Mouse (Mus musculus): ENCODE measurements around the gene Taf5l. TPM values are rescaled to one million over a fixed set of nuclear protein-coding genes. Genes with fewer than 3 reads are reported as not detected.
"Not testable (repeated sequence)": the region's sequence is repeated elsewhere in the genome, so short reads cannot be mapped to it uniquely, and the experiment has no call there.

Taf5l gene
- 45.6 and 46.5 TPM in 2 replicates for total RNA-seq (2017)

DNA sequence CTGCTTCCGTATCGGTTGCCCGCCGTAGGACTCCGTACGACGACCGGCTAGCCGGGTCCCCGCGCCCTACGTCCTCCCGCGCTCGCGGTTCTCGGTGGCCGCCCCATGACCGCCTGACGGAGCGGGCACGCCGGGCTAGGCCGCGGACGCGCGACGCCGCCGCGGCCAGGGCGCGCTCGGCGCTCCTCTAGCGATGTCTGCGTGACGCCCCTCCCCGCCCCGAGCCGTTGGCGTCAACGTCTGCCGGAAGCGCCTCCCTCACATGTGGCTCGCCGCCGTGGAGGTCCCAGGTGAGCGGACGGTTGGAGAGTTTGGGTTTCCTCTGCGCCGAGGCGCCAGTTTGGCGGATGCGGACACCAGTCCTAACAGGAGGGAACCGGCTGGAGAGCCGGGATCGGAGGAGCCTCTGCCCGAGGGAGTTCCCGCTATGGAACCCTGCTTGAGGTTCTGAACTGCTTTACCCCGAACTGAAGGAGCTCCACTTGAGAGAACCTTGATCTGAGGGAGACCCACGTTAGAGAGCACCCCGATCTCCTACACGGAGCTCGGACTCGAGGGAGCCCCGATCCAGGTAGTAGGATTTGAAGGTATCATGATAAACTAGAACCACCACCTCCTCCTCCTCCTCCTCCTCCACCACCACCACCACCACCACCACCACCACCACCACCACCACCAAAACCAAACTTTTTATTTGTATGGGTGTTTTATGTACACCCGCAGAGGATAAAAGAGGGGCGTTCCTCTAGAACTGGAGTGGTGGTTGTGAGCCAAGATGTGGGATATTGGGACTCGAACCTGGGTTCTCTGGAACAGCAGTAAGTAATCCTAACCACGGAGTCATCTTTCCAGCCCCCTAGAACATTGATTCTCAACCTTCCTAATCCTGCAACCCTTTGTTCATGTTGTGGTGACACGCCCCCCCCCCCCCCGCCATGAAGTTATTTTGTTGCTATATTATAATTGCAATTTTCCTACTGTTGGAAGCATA, at the start of gene Taf5l, which contains the start of gene Urb2:
Taf5l (minus strand) TSS at position 161 of the 991 bp plus-strand sequence.
Urb2 (plus strand) TSS at position 272 of the 991 bp plus-strand sequence.
- peak; percentile 78 for ATAC-seq (replicated peaks; ENCODE audit: low read depth, poor library complexity, severe bottlenecking)

DNA sequence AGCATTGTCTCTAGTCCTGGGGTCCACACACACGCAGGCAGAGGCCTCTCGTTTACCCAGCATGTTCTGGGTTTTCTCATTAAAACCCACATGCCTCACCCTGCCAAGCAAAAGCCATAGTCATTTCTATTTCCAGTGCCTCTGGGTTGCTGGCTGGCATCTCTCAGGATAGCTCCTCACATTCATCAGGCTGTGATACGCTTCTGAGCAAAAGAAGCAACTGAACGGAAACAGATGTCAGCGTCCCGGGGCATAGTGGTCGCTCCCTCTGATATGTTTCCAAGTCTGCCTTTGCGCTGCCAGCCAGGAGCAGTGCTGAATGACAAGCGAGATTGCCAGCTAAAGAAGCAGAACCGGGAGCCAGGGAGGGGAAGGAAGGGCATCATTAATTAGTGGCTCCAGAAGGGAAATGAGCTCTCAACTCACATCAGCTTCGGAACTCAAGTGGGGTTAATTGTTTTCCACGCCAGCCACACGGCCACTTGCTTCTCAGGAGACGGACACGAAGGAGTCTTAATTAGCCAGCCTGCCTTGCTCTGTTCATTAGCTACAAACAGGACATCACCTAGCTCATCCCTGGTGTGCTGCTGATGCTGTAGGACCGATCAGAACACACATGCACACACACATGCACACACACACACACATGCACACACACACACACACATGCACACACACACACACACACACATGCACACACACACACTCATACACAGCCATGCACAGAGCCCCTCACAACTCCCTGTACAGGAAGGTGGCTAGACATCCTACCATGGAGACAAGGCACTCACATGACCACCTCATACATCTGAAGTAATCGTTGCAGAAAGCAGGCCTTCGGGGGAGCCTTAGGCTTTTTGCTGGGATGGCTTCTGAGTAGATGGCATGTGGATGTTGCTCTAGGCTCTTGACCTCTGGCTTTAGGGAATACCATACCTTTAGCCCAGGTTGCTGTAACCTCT, 49.4 kb upstream of the Taf5l start:
- ATAC-seq (replicated peaks; ENCODE audit: low read depth, poor library complexity, severe bottlenecking), result peak; percentile 76

DNA sequence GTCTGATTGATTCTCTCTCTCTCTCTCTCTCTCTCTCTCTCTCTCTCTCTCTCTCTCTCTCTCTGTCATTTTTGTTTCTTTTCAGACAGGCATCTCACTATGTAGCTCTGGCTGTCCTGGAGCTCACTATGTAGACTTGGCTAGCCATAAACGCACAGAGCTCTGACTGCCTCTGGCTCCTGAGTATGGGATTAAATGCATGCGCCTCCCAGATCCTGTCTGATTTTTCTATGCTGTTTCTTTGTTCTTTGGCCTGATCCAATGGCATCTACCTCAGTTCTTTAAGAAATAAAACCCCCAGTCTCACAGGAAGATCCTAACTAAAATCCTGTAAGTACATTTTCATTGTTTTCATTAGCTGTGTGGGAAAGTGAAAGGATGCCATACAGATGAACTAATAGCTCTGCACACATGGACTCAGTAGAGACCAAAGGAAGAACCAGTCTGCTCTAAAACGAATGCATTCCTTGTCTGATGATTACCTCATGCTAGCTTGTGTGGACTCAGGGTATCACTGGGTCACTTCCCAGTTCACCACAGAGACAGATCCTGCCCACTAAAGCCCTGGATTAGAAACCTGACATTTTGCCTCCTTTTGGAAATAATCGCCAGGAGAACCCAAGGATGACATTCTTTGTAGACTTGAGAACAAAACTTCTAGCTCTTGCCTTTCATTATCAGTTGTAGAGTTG, 46.0 kb upstream of the Taf5l start:
- no peak for ATAC-seq (replicated peaks; ENCODE audit: low read depth, poor library complexity, severe bottlenecking)

DNA sequence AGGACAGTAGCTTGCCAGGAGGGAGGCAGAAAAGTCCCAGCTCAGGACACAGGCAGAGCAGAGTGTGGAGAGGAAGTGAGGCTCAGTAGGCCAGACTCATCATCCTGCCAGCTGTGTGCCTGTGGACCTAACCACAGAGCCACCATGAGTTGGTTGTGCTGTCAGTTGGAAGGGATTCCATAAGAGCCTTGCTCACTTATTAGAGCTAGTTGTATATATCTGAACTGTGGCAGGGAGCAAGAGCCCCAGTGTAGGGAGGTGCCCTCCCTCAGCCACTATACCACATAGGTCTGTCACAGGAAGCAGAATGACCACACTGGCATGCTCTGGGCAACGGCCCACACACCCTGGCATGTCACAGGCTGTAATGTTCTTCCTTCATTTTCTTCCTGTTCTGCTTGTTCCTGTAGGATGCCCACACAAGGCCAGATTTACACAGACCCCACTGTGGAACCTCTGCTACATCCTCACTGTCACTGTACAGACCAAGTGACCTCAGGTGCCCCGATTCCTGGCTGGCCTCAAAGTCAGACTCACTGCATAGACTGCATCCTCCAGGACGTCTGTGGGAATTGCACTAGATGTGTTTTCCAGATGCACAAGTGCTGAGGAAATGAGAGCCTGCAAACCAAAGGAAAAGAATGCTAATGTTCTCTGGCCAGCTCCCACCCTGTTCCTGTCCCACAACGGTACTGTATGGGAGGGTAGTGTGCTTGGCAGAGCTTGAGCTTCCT, 45.3 kb upstream of the Taf5l start:
- ATAC-seq (replicated peaks; ENCODE audit: low read depth, poor library complexity, severe bottlenecking), result peak; percentile 77

DNA sequence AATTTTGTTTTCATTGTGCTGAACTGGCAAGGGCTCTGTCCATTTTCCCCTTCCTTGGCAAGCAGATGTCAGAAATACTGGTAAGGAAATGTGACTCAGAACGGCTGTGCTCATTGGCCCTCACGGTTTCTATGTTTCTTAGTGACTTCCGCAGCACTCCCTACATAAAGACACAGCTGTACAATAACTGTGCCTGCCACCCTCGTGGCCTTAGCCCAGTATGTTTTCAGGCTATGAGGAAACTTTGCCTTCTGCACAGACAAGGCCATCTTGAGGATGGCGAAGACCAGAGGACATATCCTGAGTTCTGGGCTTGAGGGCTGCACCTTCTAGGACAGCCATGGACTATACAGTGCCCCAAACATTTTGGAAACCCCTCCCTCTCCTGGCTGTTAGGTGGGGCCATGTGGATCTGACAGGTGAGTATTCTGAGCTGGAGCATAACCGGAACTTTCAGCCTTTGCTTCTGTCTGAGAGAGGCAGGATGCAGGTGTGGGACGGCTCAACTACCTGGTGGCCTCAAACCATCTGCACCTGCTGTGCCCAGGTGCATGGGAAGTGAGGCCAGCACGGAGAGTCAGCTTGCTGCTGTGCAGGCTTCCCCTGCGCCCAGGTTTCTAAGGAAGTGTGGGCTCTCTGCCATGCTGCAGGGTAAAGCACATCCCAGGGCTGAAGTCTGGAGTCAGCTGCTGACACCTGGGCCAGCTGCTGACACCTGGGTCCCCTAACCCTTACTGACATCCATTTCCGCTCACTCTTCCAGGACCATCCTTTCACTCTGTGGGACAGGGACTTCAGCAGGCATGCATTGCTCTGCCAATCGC, 35.8 kb upstream of the Taf5l start:
- no peak for ATAC-seq (replicated peaks; ENCODE audit: low read depth, poor library complexity, severe bottlenecking)

DNA sequence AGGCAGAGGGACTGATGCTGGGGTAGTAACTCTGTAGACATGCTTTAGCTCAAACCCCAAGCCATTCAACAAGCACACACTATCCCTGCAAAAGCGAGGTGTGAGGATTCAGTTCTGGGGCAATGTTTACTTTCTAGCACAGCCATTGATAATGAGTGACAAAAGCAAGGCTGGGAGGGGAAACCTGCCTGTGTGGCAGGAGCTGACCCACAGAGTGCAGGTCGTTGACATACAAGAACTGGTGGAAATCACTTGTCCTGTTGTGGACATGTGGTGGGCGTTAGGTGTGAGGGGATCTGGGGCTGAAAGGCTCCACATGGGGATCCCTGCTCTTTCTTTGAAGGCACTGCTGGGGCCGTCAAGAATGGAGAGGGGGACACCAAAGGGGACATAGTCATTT, 31.4 kb upstream of the Taf5l start:
- no peak for ATAC-seq (replicated peaks; ENCODE audit: low read depth, poor library complexity, severe bottlenecking)

DNA sequence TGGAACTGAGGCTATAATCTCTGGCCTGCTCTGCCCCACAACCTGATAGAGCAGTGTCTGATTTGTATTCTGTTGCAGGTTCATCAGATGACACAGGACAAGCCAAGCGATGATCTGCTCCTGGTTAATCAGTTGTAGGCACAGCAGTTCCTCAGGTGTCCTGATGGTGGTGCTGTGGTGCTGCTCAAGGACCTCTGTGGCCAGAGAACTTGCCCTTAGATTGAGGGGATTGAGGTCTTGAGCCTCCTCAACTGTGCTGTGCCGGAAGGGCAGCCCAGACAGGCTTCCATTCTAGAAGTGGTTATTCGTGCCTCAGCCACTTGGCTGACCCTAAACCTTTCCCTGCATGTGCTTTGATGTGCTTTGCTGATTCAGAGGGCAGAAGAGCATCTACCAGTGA, 30.9 kb upstream of the Taf5l start:
- peak; percentile 97 for ATAC-seq (replicated peaks; ENCODE audit: low read depth, poor library complexity, severe bottlenecking)

DNA sequence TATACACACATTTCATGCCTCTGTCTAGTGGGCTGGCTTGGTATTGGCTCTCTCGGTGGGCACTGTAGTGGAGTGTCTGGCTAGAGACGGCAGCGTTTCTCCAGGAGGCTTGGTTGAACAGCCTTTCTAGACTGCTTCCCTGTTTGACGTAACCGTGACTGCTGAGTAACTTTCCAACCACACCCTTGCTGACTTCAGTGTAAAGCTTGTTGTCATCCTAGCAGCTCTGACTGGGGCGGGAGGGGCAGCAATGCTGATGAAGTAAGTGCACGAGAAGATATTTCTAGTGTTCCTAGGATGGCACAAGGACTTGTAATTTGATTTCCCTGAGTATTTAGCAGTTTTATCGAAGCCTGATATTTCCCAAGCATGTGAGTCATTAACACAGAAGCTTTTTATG, 24.7 kb upstream of the Taf5l start:
- peak; percentile 32; the same call in 1 of the 2 replicates for ATAC-seq (replicated peaks; ENCODE audit: low read depth, poor library complexity, severe bottlenecking)

DNA sequence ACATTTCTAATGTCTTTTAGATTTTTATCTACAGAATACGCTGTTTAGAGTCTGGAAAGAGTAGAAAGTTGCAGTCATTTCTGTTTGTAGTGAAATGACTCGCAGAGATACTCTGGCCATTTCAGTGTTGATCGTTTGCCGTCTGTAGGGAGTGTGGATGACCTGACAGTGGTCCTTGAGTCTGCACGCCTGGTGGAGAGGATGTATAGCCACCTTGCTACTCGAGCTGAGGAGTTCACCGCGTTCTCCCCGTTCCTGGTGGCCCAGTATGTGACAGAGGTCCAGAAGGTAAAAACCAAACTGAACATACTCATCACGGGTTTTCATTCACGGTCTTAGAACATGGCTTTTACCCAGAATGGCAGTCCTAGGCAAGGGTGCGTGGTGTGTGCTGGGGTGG, 23.7 kb upstream of the Taf5l start:
- no peak for ATAC-seq (replicated peaks; ENCODE audit: low read depth, poor library complexity, severe bottlenecking)

DNA sequence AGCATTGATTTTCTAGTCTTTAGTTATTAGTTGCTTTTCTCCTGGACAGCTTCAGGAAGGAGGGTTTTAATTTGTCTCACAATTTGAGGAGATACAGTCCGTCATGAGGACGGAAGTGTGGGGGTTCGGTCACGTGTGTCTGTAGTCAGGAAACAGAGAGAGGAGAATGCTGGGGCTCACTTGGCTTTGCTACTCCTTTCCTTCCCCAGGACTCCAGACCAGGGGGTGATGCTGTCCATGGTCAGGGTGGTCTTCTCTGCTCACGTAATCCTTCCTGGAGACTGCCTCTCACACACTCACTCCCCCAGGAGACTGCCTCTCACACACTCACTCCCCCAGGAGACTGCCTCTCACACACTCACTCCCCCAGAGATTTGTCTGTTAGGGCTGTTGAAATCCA, 23.2 kb upstream of the Taf5l start:
- ATAC-seq (replicated peaks; ENCODE audit: low read depth, poor library complexity, severe bottlenecking), result no peak

DNA sequence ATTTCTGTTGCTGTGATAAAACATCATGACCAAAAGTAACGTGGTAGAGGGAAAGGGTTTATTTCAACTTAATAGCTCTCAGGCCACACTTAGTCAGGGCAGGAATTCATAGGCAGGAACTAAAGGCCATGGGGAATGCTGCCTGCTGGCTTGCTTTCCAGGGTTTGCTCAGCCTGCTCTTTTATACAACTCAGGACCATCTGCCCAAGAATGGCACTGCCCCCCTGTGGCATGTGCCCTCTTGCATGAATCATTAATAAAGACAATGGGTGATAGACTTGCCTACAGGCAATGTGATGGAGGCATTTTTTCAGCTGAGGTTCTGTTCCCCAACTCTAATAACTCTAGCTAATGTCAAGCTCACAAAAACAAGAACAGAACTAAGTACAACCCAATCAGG, 21.0 kb upstream of the Taf5l start:
- ATAC-seq (replicated peaks; ENCODE audit: low read depth, poor library complexity, severe bottlenecking), result no peak

DNA sequence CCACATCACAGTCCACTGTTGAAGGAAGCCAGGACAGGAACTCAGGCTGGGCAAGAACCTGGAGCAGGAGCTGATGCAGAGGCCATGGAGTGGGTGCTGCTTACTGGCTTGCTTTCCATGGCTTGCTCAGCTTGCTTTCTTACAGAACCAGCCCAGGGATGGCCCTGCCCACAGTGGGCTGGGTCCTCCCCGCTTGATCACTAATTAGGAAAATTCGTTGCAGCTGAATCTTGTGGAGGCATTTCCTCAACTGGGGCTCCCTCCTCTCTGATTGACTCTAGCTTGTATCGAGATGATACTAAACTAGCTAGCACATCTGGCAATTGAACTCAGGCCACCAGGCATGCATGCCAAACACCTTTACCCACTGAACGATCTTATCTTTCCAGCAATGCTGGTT, 18.2 kb upstream of the Taf5l start:
- ATAC-seq (replicated peaks; ENCODE audit: low read depth, poor library complexity, severe bottlenecking), result no peak

DNA sequence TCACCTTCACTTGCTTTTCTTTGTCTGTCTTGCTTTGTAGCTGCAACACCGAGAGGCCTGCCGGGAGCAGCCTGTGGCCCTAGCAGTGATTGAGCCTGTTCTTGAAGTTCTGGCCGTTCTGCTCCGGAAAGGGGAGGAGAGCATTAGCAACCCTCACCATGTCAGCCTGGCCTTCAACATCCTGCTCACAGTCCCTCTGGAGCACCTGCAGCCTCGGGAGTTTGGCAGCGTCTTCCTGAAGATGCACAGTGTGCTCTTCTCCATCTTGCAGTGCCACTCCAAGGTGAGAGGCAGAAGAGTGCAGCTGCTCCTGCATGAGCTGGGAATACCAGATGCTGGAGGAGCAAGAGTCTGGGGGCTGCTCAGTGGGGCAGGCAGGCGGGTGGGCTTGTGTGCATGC, 16.9 kb upstream of the Taf5l start:
- no peak for ATAC-seq (replicated peaks; ENCODE audit: low read depth, poor library complexity, severe bottlenecking)

DNA sequence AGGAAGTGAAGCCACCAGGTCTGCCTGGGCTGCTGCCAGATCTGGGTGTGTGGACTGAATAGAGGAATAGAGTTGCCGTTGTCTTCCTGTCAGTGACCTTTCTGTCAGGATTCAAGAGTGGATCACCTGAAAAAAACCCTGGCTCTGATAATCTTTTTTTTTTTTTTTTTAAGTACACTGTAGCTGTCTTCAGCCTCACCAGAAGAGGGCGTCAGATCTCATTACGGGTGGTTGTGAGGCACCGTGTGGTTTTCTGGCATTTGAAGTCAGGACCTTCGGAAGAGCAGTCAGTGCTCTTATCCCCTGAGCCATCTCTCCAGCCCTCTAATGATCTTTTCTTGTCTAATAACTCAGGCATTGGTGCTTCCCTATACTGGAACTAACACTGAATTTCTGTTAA, 12.2 kb upstream of the Taf5l start:
- no peak for ATAC-seq (replicated peaks; ENCODE audit: low read depth, poor library complexity, severe bottlenecking)

DNA sequence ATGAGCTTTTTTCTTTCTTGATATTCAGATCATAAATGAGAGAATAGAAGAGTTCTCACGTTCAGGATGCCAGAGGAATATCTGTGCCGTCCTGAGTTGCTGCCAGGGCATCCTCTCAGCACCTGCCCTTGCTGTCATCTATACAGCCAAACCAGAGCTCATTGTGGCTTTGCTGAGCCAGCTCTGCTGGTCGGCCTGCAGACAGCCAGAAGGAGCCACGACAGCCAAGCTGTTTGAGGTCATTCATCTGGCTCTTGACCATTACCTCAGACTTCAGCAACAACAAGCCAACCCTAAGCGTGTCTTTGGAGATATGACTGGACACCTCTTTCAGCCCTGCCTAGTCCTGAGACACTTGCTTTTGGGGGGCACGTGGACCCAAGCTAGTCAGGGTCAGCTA, 6.6 kb upstream of the Taf5l start:
- no peak for ATAC-seq (replicated peaks; ENCODE audit: low read depth, poor library complexity, severe bottlenecking)

DNA sequence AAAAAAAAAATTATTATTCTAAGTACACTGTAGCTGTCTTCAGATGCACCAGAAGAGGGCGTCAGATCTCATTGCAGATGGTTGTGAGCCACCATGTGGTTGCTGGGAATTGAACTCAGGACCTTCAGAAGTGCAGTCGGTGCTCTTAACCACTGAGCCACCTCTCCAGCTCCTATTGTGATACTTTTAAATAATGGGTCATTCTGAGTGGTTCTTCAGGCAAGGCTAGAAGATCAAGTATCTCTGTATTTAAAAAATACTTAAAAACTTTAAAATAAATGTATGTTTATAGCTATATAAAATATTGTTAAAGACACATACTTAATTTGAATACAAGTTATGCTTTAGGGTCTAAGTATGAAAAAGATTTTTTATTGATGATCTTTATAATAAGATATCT, 5.1 kb upstream of the Taf5l start:
- not testable (repeated sequence) for ATAC-seq (replicated peaks; ENCODE audit: low read depth, poor library complexity, severe bottlenecking)

DNA sequence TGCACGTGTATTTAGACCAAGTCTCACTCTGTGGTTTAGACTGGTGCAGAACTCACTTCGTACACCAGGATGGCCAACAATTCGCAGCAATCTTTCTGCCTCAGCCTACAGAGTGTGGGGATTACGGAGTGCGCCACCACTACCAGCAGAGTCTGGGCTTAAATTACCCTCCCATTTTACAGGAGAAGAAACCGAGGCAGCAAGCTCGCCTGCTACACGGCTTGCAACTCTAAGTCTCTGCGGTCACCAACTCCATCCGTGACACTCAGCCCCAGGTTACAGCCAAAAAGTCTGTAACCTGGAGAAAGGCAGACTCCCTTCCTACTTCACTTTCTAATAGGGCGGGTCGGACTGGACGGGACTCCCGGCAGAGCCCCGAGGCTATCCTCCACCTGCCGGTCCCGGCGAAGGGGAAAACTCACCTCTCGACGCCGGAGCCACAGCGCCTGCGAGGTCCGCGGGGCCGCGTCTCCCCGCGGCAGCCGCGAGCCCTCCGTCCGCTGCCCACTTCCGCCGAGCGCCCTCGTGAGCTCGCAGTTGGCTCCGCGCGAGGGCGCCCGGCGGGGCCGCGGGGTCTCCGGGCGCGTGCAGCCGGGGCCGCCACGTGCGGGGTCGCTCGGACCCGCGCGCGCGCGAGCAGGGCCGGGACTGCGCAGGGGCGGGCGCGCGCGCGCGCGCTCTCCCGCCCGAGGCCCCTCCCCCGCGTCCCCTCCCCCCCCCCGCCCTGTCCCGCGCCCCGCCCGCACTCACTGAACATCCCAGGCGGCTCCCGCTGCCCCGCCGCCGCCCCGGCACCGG, 559 bp downstream of the Taf5l start:
- ATAC-seq (replicated peaks; ENCODE audit: low read depth, poor library complexity, severe bottlenecking), result peak; percentile 40

DNA sequence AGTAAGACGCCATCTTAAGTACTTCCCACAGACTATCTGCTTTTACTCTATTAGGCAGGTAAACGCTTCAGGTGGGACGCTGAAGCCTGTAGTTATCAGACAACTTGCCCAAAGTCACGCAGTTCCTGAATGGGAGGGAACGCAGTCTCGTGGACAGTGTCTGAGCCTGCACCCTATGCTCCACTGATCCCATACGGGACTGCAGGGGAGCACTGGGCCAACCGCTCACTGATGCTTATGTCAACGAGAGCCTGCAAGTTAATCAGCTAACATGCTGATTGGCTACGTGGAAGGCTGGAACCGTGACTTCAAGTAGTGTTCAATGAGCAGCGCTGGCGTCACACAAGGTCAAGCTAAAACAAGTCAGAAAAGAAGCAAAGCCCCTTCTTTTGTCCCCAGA, 1.4 kb downstream of the Taf5l start:
- peak; percentile 39 for ATAC-seq (replicated peaks; ENCODE audit: low read depth, poor library complexity, severe bottlenecking)
